Mouse (Mus musculus) ovary, adult 10 weeks (tissue): Measurements from ENCODE around the gene Olfr1002. TPM values are rescaled to one million over a fixed set of nuclear protein-coding genes. Genes with fewer than 3 reads are reported as not detected.

Experiments
- polyA plus RNA-seq: library from polyadenylated mRNA; stranded (reverse); fragments of 350-450 nt; fragmentation: Illumina TruSeq; extraction: RNeasy Lipid Tissue Mini Kit (QIAGEN cat#74804); gene quantifications from one replicate; pipeline ENCODE4 v1.2.3, GENCODE M21; 2014

Gene Olfr1002
- polyA plus RNA-seq = not detected

GRCm38 (mm10) chr2:85650604-85651003 is at the start of gene Olfr1002:
Gene Olfr1002, minus strand, starts transcription at chr2:85650704.

GRCm38 (mm10) chr2:85689131-85689530 is 38.6 kb upstream of the Olfr1002 start, which contains the start of gene Olfr1008:
Gene Olfr1008, plus strand, starts transcription at chr2:85689431.

GRCm38 (mm10) chr2:85678667-85679066 is 28.2 kb upstream of the Olfr1002 start, which contains the start of gene Olfr1006:
Gene Olfr1006, minus strand, starts transcription at chr2:85678767.

GRCm38 (mm10) chr2:85664355-85664754 is 13.9 kb upstream of the Olfr1002 start, which contains the start of gene Olfr154:
Gene Olfr154, minus strand, starts transcription at chr2:85664455.

GRCm38 (mm10) chr2:85611803-85612202 is 38.7 kb downstream of the Olfr1002 start, which contains the start of gene Olfr1000:
Gene Olfr1000, minus strand, starts transcription at chr2:85611903.

Other genes starting within 250 kb of the Olfr1002 start
- gene Olfr992, start 241.2 kb downstream of the Olfr1002 start, polyA plus RNA-seq = not detected
- not detected for gene Olfr993, start 235.8 kb downstream of the Olfr1002 start, polyA plus RNA-seq
- not detected for gene Olfr994, start 214.3 kb downstream of the Olfr1002 start, polyA plus RNA-seq
- not detected for gene Olfr995, start 207.1 kb downstream of the Olfr1002 start, polyA plus RNA-seq
- 60.5 TPM for gene 4833423E24Rik, start 131.7 kb downstream of the Olfr1002 start, polyA plus RNA-seq
- not detected for gene Olfr996, start 71.5 kb downstream of the Olfr1002 start, polyA plus RNA-seq
- gene Olfr998, start 61.8 kb downstream of the Olfr1002 start, polyA plus RNA-seq = not detected
- gene Olfr1000, start 38.8 kb downstream of the Olfr1002 start, polyA plus RNA-seq = not detected
- gene Olfr154, start 13.8 kb upstream of the Olfr1002 start, polyA plus RNA-seq = not detected
- not detected for gene Olfr1006, start 28.1 kb upstream of the Olfr1002 start, polyA plus RNA-seq
- gene Olfr1008, start 38.7 kb upstream of the Olfr1002 start, polyA plus RNA-seq = not detected
- gene Olfr1009, start 64.7 kb upstream of the Olfr1002 start, polyA plus RNA-seq = not detected
- not detected for gene Olfr1012, start 112.1 kb upstream of the Olfr1002 start, polyA plus RNA-seq
- gene Olfr1013, start 116.4 kb upstream of the Olfr1002 start, polyA plus RNA-seq = not detected
- gene Olfr1014, start 122.0 kb upstream of the Olfr1002 start, polyA plus RNA-seq = not detected
- not detected for gene Olfr1015, start 131.3 kb upstream of the Olfr1002 start, polyA plus RNA-seq
- not detected for gene Olfr1016, start 151.8 kb upstream of the Olfr1002 start, polyA plus RNA-seq
- gene Olfr1018, start 167.8 kb upstream of the Olfr1002 start, polyA plus RNA-seq = not detected
- gene Olfr1019, start 194.8 kb upstream of the Olfr1002 start, polyA plus RNA-seq = not detected
- not detected for gene Olfr1020, start 196.3 kb upstream of the Olfr1002 start, polyA plus RNA-seq
- gene Olfr1022, start 217.9 kb upstream of the Olfr1002 start, polyA plus RNA-seq = not detected
- not detected for gene Olfr1023, start 234.9 kb upstream of the Olfr1002 start, polyA plus RNA-seq